Mouse (Mus musculus) MEL (cell line): Measurements from ENCODE around the gene Lin7c. TPM values are rescaled to one million over a fixed set of nuclear protein-coding genes. Genes with fewer than 3 reads are reported as not detected.

Experiments used
- DNase-seq: peaks from one replicate; pipeline ENCODE4 v3.0.0; 2011; ENCODE audit warnings: low read depth, low spot score
- H3K27ac ChIP-seq: 2 replicates; pipeline ENCODE4 v1.5.1; 2012; ENCODE audit warnings: low read depth, mild to moderate bottlenecking, control low read depth, low read length, moderate library complexity; ENCODE audit not compliant: control insufficient read depth
- H3K27me3 ChIP-seq, 2 experiments: fragments of 150-350 bp in 1 of 2; sonication (generic) in 1 of 2; 2 replicates each; pipeline ENCODE4 v1.6.1; 2012; ENCODE audit warnings: low read length in 2 of 2, mild to moderate bottlenecking in 2 of 2, improper control_type of control experiment in 1 of 2, moderate library complexity in 1 of 2; ENCODE audit not compliant: insufficient read depth in 2 of 2, control insufficient read depth in 1 of 2
- H3K36me3 ChIP-seq, 2 experiments: 2 replicates each; pipeline ENCODE4 v1.6.1; 2012 to 2014; ENCODE audit warnings: low read length in 2 of 2, improper control_type of control experiment in 1 of 2, inconsistent platforms in 1 of 2, mild to moderate bottlenecking in 1 of 2; ENCODE audit not compliant: insufficient read depth in 2 of 2, control insufficient read depth in 1 of 2
- H3K4me1 ChIP-seq, 2 experiments: fragments of 150-350 bp in 1 of 2; sonication (generic) in 1 of 2; 2 replicates each; pipeline ENCODE4 v1.6.1; 2012; ENCODE audit warnings: low read length in 2 of 2, improper control_type of control experiment in 1 of 2, mild to moderate bottlenecking in 1 of 2; ENCODE audit not compliant: insufficient read depth in 2 of 2, control insufficient read depth in 1 of 2
- H3K4me3 ChIP-seq, 2 experiments: fragments of 150-350 bp in 1 of 2; sonication (generic) in 1 of 2; 2 replicates each; pipeline ENCODE4 v1.5.1; 2012; ENCODE audit warnings: low read depth in 2 of 2, low read length in 2 of 2, mild to moderate bottlenecking in 2 of 2, moderate library complexity in 2 of 2, control low read depth in 1 of 2, improper control_type of control experiment in 1 of 2; ENCODE audit not compliant: control insufficient read depth in 1 of 2, insufficient read depth in 1 of 2
- H3K79me2 ChIP-seq: 2 replicates; pipeline ENCODE4 v1.6.1; 2012; ENCODE audit warnings: mild to moderate bottlenecking, low read length, moderate library complexity; ENCODE audit not compliant: control insufficient read depth, poor library complexity, insufficient read depth
- H3K9ac ChIP-seq: 2 replicates; pipeline ENCODE4 v1.6.1; 2012; ENCODE audit warnings: low read depth, mild to moderate bottlenecking, control low read depth, low read length, moderate library complexity; ENCODE audit not compliant: control insufficient read depth, poor library complexity, severe bottlenecking
- H3K9me3 ChIP-seq: fragments of 150-350 bp; sonication (generic); replicated peaks from 2 replicates; pipeline ENCODE4 v1.6.1; 2012; ENCODE audit warnings: mild to moderate bottlenecking, low read length, improper control_type of control experiment, moderate library complexity; ENCODE audit not compliant: insufficient read depth
- CHD1 ChIP-seq: IDR thresholded peaks from 2 replicates; pipeline ENCODE4 v1.6.1; 2012; ENCODE audit warnings: low read depth, mild to moderate bottlenecking, inconsistent platforms, low read length, improper control_type of control experiment
- CHD2 ChIP-seq: IDR thresholded peaks from 2 replicates; pipeline ENCODE4 v1.6.1; 2011; ENCODE audit warnings: low read length, improper control_type of control experiment
- EP300 ChIP-seq, 2 experiments: IDR thresholded peaks; 2 replicates each; pipeline ENCODE4 v1.6.1; 2011; ENCODE audit warnings: improper control_type of control experiment in 2 of 2, low read length in 2 of 2, low read depth in 1 of 2, mild to moderate bottlenecking in 1 of 2
- ETS1 ChIP-seq: IDR thresholded peaks from 2 replicates; pipeline ENCODE4 v1.6.1; 2012; ENCODE audit warnings: low read depth, mild to moderate bottlenecking, inconsistent platforms, low read length, improper control_type of control experiment, moderate library complexity
- GABPA ChIP-seq: IDR thresholded peaks from 2 replicates; pipeline ENCODE4 v1.6.1; 2012; ENCODE audit warnings: low read depth, mild to moderate bottlenecking, inconsistent platforms, low read length, improper control_type of control experiment, moderate library complexity
- GATA1 ChIP-seq: IDR thresholded peaks from 2 replicates; pipeline ENCODE4 v1.6.1; 2011; ENCODE audit warnings: low read depth, low read length, improper control_type of control experiment
- HCFC1 ChIP-seq: IDR thresholded peaks from 2 replicates; pipeline ENCODE4 v1.6.1; 2012; ENCODE audit warnings: low read depth, mild to moderate bottlenecking, inconsistent platforms, low read length, improper control_type of control experiment, moderate library complexity
- JUND ChIP-seq: IDR thresholded peaks from 2 replicates; pipeline ENCODE4 v1.6.1; 2011; ENCODE audit warnings: low read depth, mild to moderate bottlenecking, improper control_type of control experiment, low read length
- KAT2A ChIP-seq: conservative IDR thresholded peaks from 2 replicates; pipeline ENCODE4 v1.6.1; 2012; ENCODE audit warnings: low read depth, low read length, improper control_type of control experiment, inconsistent platforms
- MAFK ChIP-seq: IDR thresholded peaks from 2 replicates; pipeline ENCODE4 v1.6.1; 2011; ENCODE audit warnings: low read depth, mild to moderate bottlenecking, low read length, improper control_type of control experiment, borderline replicate concordance
- MAX ChIP-seq: IDR thresholded peaks from 2 replicates; pipeline ENCODE4 v1.6.1; 2011; ENCODE audit warnings: low read length, improper control_type of control experiment
- MEF2A ChIP-seq: IDR thresholded peaks from 2 replicates; pipeline ENCODE4 v1.6.1; 2014; ENCODE audit warnings: low read depth, mild to moderate bottlenecking, inconsistent platforms, low read length, improper control_type of control experiment; ENCODE audit not compliant: poor library complexity, insufficient replicate concordance, severe bottlenecking; ENCODE audit errors: extremely low read depth
- MYB ChIP-seq: IDR thresholded peaks from 2 replicates; pipeline ENCODE4 v1.6.1; 2011; ENCODE audit warnings: mild to moderate bottlenecking, low read depth, low read length, improper control_type of control experiment
- NELFE ChIP-seq: IDR thresholded peaks from 2 replicates; pipeline ENCODE4 v1.6.1; 2011; ENCODE audit warnings: low read depth, low read length, improper control_type of control experiment
- NRF1 ChIP-seq: IDR thresholded peaks from 2 replicates; pipeline ENCODE4 v1.6.1; 2014; ENCODE audit warnings: low read depth, mild to moderate bottlenecking, inconsistent platforms, low read length, improper control_type of control experiment, moderate library complexity; ENCODE audit not compliant: poor library complexity, insufficient read depth, severe bottlenecking
- POLR2A ChIP-seq, 2 experiments: IDR thresholded peaks; 2 replicates each; pipeline ENCODE4 v1.6.1; 2011 to 2012; ENCODE audit warnings: low read length in 2 of 2, mild to moderate bottlenecking in 2 of 2, control low read depth in 1 of 2, improper control_type of control experiment in 1 of 2, low read depth in 1 of 2, moderate library complexity in 1 of 2; ENCODE audit not compliant: control insufficient read depth in 1 of 2, insufficient read depth in 1 of 2, poor library complexity in 1 of 2
- RAD21 ChIP-seq: IDR thresholded peaks from 2 replicates; pipeline ENCODE4 v1.6.1; 2011; ENCODE audit warnings: mild to moderate bottlenecking, low read depth, low read length, improper control_type of control experiment
- RCOR1 ChIP-seq: IDR thresholded peaks from 2 replicates; pipeline ENCODE4 v1.6.1; 2012; ENCODE audit warnings: low read depth, mild to moderate bottlenecking, inconsistent platforms, low read length, improper control_type of control experiment
- TBP ChIP-seq: IDR thresholded peaks from 2 replicates; pipeline ENCODE4 v1.8.0; 2011; ENCODE audit warnings: low read depth, low read length, improper control_type of control experiment
- TCF12 ChIP-seq: IDR thresholded peaks from 2 replicates; pipeline ENCODE4 v1.6.1; 2014; ENCODE audit warnings: low read depth, mild to moderate bottlenecking, inconsistent platforms, low read length, improper control_type of control experiment, moderate library complexity
- UBTF ChIP-seq: IDR thresholded peaks from 2 replicates; pipeline ENCODE4 v1.6.1; 2012; ENCODE audit warnings: low read depth, mild to moderate bottlenecking, inconsistent platforms, low read length, improper control_type of control experiment, moderate library complexity, borderline replicate concordance; ENCODE audit not compliant: insufficient read depth
- USF1 ChIP-seq: IDR thresholded peaks from 2 replicates; pipeline ENCODE4 v1.6.1; 2014; ENCODE audit warnings: low read depth, mild to moderate bottlenecking, inconsistent platforms, low read length, improper control_type of control experiment, moderate library complexity
- USF2 ChIP-seq, 2 experiments: IDR thresholded peaks; 2 replicates each; pipeline ENCODE4 v1.6.1; 2011 to 2012; ENCODE audit warnings: improper control_type of control experiment in 2 of 2, low read length in 2 of 2, borderline replicate concordance in 1 of 2, inconsistent platforms in 1 of 2, low read depth in 1 of 2, mild to moderate bottlenecking in 1 of 2; ENCODE audit not compliant: insufficient read depth in 1 of 2
- ZC3H11A ChIP-seq: IDR thresholded peaks from 2 replicates; pipeline ENCODE4 v1.6.1; 2012; ENCODE audit warnings: low read depth, mild to moderate bottlenecking, inconsistent platforms, low read length, improper control_type of control experiment
- ZNF384 ChIP-seq: IDR thresholded peaks from 2 replicates; pipeline ENCODE4 v1.6.1; 2012; ENCODE audit warnings: low read depth, mild to moderate bottlenecking, inconsistent platforms, low read length, improper control_type of control experiment
- polyA plus RNA-seq, 2 experiments: library from polyadenylated mRNA; stranded (reverse) in 1 of 2; unstranded in 1 of 2; fragments of >175 nt in 1 of 2; fragments of >200 nt in 1 of 2; gene quantifications; 2 replicates each; pipeline versions ENCODE4 v1.2.1 to v1.2.4; 2012; ENCODE audit warnings: low replicate concordance in 2 of 2, low read depth in 1 of 2; ENCODE audit not compliant: insufficient read length in 2 of 2, insufficient read depth in 1 of 2, missing spikeins in 1 of 2
- total RNA-seq: library from RNA; depleted of rRNA; stranded (reverse); fragments of 300-350 nt; gene quantifications from 2 replicates; pipeline ENCODE4 v1.2.3, GENCODE M21; 2012

Lin7c gene
- total and polyA plus RNA-seq, 3 experiments: 45.0 to 46.8 TPM; not detected in 1

GRCm38 (mm10) chr2:109941973-109942444 is 51.4 kb downstream of the Lin7c start:
- DNase-seq: no peak
- Histone ChIP-seq H3K79me2 (no peaks in the 10 kb centered on the region), H3K4me1 (no peaks in the 10 kb centered on the region; a peak in 1 of 4 replicates), H3K9ac (no peak overlapping the region), H3K27me3 (no peaks in the 10 kb centered on the region), H3K4me3 (no peak overlapping the region), H3K27ac (no peak overlapping the region), H3K9me3 (no peaks in the 10 kb centered on the region), H3K36me3 (no peaks in the 10 kb centered on the region)
- TF ChIP-seq MAX: no peak
- no peak for TF ChIP-seq UBTF
- TF ChIP-seq TBP: no peak
- no peak for TF ChIP-seq MAFK
- no peak for TF ChIP-seq ZC3H11A
- TF ChIP-seq HCFC1: no peak
- TF ChIP-seq MEF2A: no peak
- no peak for TF ChIP-seq GABPA
- no peak for TF ChIP-seq JUND
- TF ChIP-seq EP300 (IDR thresholded peaks at IDR 0.05; ENCODE audit: low read depth in 1 of 2, low read length in 2 of 2): no peak
- TF ChIP-seq ZNF384: no peak
- no peak for TF ChIP-seq POLR2A (IDR thresholded peaks at IDR 0.05; ENCODE audit: control insufficient read depth in 1 of 2, insufficient read depth in 1 of 2, low read depth in 1 of 2, low read length in 2 of 2, poor library complexity in 1 of 2)
- TF ChIP-seq USF2 (IDR thresholded peaks at IDR 0.05; ENCODE audit: borderline replicate concordance in 1 of 2, insufficient read depth in 1 of 2, low read depth in 1 of 2, low read length in 2 of 2): no peak
- TF ChIP-seq RCOR1: no peak
- no peak for TF ChIP-seq NRF1
- no peak for TF ChIP-seq CHD1
- TF ChIP-seq USF1: no peak
- no peak for TF ChIP-seq KAT2A
- TF ChIP-seq GATA1: no peak

GRCm38 (mm10) chr2:109942810-109943570 is 52.3 kb downstream of the Lin7c start:
- H3K36me3 ChIP-seq: no peaks in the 10 kb centered on the region
- H3K4me1 ChIP-seq: no peaks in the 10 kb centered on the region; a peak in 1 of 4 replicates
- no peak overlapping the region for H3K27ac ChIP-seq
- no peaks in the 10 kb centered on the region for H3K27me3 ChIP-seq
- H3K79me2 ChIP-seq: no peaks in the 10 kb centered on the region
- TF ChIP-seq JUND (no peak), NELFE (no peak), RCOR1 (no peak), CHD2 (no peak), GABPA (no peak), MYB (no peak), POLR2A (IDR thresholded peaks at IDR 0.05; ENCODE audit: control insufficient read depth in 1 of 2, insufficient read depth in 1 of 2, low read depth in 1 of 2, low read length in 2 of 2, poor library complexity in 1 of 2) (no peak), ZC3H11A (no peak), RAD21 (no peak), EP300 (IDR thresholded peaks at IDR 0.05; ENCODE audit: low read depth in 1 of 2, low read length in 2 of 2) (no peak), ETS1 (no peak), TCF12 (no peak)
- H3K4me3 ChIP-seq: no peak overlapping the region
- no peaks in the 10 kb centered on the region for H3K9me3 ChIP-seq
- no peak for DNase-seq
- no peak overlapping the region for H3K9ac ChIP-seq
